Mouse (Mus musculus) left cerebral cortex, postnatal 14 days (tissue): Measurements from ENCODE around the gene Rnf208. TPM values are rescaled to one million over a fixed set of nuclear protein-coding genes. Genes with fewer than 3 reads are reported as not detected.
"Not testable (repeated sequence)": the region's sequence is repeated elsewhere in the genome, so short reads cannot be mapped to it uniquely, and the experiment has no call there.

Experiments
- DNase-seq, 2 experiments: peaks; one replicate each; pipeline ENCODE4 v3.0.0; 2021 to 2022; ENCODE audit warnings: low spot score in 2 of 2, mixed read lengths in 1 of 2
- intact Hi-C: fragments of 180-260 bp; cut with DNase I; formaldehyde crosslinking; loops from one replicate; pipeline ENCODE4 v1.15.1; 2025
- total RNA-seq, 2 experiments: library from RNA; stranded (reverse); gene quantifications; 2 replicates each; pipeline ENCODE4 v1.2.3; 2021

Rnf208 gene
- total RNA-seq, 2 experiments from 2014 or later: 220 to 242 TPM

DNA sequence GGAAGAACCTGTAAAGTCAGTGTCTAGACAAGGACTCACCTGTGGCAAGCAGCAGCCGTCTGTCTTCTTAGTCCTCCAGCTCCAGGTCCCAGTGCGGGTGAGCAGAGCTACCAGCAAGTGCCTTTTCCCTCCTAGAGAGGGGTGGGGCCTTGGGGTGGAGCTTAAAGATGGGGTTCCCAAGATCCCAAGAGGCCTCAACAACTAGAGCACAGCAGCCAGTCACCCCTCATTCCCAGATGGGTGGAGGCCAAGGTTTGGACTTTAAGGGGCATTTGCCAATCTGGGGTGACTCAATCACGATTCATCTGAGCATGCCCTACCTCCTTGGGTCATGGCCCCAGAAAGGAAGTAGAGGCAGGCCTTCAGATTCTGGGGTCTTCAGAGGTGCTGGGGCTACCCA is 2.3 kb upstream of the Rnf208 start:
- DNase-seq: no peak
- intact Hi-C loops: no loop called here

DNA sequence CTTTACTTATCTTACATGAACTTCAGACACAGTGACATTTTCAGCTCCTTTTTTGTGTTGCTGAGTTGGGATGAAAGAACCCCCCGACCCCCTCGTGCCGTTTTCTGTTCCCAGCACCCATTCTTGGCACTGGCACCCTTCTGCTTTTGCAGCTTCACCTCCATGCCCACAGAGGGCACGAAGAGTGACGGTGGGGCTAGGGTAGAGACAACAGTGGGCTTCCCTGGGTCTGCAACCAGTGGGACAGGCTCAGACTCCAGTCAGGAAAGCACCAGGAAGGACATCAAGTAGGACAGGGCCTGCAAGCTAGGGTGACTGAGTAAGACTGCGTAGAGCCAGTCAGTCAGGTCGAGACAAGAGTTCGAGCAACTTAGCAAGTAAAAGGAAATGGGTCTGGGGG is 1.7 kb upstream of the Rnf208 start:
- no peak for DNase-seq
- intact Hi-C loops: no loop called here

DNA sequence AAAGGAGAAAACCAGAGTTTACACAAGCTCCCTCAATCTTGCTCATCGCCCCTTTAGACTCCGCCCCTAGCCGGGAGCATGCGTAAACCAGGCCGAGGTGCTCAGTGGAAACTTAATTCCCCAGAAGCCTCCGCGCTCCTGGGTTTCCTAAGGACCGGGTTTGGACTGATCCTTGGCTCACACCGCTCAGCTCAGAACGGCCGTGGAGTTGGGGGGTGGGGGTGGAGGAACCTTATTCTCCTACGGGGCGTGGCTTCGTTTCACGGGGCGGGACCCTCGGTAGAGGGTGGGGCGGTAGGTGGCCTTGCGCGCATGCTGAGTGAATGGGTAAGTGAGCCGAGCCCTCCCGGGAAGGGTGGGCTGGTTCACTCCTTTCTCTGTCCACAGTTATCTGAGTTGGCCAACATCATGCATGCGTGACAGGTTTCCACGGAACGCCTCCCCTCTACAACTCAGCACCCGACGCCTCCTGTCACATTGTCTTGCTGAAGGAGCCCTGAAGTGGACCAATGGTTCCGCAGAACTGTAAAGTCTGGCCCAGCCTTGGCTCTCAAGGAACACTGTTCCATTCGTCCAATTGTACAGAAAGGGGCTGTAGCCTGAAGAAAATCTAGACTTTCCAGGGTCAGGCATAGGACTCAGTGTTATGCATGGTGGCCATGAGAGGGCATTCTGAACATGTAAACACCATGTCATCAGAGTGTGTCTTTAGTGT is 1.2 kb upstream of the Rnf208 start:
- intact Hi-C loops: no loop called here
- peak; percentile 69 to 75 for DNase-seq

DNA sequence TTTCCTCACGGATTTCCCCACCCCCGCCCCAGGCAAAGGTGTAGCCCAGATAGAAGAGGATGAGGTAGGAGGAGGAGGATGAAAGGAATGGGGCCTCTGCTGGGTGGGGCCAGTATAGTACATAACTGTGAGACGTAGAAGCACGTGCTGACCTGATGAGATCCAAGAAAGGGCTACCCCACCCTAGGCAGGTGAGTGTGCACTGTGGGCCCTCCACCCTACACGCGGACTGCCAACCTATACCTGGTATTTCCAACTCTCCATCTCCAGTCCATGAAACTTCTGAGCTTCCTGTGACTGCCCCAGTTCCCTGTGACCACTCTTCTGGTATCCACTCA is 648 bp upstream of the Rnf208 start:
- no peak for DNase-seq
- intact Hi-C loops: no loop called here

DNA sequence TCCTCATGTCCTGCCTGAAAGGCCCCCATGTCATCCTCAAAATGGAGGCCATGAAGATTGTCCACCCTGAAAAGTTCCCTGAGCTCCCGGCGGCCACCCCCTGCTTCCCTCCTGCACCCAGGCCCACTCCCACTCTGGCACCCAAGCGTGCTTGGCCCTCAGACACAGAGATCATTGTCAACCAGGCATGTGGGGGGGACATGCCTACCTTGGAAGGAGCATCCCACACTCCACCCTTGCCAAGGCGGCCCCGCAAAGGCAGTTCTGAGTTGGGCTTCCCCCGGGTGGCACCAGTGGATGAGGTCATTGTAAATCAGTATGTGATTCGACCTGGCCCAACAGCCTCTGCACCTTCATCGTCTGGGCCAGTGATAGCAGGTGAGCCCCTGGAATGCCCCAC is 1.3 kb downstream of the Rnf208 start:
- intact Hi-C loops: no loop called here

DNA sequence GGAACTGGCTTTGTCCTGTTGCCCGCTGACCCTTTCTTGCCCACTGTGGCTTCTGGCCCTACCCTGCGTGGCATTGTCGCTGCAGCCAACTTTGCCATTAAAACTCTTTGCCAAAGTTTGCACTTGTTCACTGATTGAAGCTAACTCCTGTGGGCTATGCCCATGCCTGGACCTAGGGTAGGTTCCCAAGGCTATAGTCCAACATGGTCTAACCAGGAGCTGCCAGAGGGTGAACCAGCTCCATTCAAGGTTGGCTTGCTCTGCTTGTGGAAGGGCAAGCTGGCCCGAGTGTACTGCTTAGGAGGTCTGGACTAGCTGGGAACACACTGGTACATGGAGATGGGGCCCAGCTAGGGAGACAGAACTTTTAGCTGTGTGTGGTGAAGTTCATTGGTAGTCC is 2.1 kb downstream of the Rnf208 start:
- DNase-seq: no peak
- intact Hi-C loops: no loop called here

More for the DNA sequence above, 1.3 kb downstream of the Rnf208 start:
- DNase-seq: no peak

DNA sequence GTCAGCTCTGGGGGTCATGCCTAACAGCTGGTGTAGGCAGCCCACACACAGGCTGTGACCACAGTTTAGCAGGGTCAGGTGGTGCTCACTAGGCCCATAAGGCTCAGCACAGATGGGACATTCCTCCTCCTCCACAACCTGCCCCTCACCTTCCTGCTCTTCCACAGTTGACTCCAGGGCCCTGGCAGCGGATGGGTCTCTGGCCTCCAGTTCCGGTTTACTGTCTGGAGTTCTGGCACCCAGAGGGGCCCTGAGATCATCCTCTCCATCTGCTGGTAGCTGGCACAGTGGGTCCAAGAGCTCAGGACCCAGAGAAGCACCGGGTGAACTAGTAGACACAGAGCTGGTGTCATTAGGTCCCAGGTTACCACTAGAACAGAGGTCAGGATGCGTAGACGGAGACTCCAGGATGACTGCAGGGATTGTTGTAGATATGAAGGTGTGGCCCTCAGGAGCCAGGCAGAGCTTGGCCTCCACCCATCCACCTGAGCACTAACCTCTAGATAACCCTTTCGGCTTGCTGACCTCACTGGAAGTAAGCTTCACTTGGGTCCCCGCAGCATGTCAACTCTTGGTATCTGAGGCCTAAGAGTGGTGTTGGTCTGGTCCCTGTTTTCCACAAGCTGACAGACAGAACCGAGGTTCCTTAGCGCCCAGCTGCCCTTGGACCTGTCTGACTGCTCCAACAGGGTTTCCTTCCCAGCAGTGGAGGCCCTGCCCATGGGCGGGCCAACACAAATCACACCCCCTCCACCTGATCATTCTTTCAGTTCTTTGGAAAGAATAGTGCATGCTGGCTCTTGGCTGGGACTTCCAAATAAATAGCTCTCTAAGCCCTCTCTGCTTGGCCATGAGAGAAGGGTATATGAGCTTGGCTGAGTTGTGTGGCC is 4.4 kb downstream of the Rnf208 start, which contains the start of gene AL732309.1:
AL732309.1 (minus strand) TSS at position 681 of the 890 bp plus-strand sequence.
- DNase-seq: no peak
- intact Hi-C loops: no loop called here

DNA sequence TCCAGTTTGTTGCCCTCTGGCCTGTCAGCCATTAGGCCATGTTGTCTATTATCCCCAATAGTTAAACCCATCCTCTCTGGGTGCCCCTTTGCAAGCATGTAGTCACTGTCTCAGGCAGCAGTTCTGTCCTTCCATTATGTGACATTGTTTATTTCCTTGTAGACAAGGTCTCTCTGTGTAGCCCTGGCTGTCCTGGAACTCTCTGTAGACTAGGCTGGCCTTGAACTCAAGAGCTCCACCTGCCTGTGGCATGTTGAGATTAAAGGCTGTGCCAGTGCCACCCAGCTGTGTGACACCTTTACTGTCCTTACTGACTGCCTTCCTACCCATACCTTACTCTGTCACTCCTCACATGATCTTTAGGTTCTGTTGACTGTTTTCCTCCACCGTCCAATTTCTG is 10.3 kb downstream of the Rnf208 start:
- no peak for DNase-seq
- intact Hi-C loops: no loop called here

DNA sequence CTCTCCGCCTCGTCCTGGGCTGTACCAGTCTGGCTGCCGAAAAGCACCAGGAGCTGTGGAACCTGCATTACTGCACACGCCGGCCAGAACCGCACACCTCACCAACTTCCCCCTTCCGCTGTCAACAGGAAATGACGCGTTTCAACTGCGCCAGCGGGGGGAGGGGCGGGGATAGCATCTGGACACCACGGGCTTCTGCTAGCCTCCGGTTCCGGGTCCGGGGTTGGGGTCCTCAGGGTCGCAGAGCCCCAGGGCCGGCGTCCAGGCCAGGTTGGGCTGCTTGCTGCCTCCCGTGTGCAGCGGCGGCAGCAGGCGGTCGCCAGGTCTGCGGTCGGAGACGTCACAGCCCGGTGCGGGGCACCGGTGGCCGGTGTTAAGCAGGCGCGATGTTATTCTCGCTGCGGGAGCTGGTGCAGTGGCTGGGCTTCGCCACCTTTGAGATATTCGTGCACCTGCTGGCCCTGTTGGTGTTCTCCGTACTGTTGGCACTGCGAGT is 13.3 kb downstream of the Rnf208 start, which contains the start of gene Tmem203:
Tmem203 (plus strand) TSS at position 156 of the 496 bp plus-strand sequence.
- intact Hi-C loops: loop anchor here (5.0 kb wide), 1 partner anchor 63 kb away; no protein-coding TSS in a partner anchor
- DNase-seq: peak; percentile 85 to 88

DNA sequence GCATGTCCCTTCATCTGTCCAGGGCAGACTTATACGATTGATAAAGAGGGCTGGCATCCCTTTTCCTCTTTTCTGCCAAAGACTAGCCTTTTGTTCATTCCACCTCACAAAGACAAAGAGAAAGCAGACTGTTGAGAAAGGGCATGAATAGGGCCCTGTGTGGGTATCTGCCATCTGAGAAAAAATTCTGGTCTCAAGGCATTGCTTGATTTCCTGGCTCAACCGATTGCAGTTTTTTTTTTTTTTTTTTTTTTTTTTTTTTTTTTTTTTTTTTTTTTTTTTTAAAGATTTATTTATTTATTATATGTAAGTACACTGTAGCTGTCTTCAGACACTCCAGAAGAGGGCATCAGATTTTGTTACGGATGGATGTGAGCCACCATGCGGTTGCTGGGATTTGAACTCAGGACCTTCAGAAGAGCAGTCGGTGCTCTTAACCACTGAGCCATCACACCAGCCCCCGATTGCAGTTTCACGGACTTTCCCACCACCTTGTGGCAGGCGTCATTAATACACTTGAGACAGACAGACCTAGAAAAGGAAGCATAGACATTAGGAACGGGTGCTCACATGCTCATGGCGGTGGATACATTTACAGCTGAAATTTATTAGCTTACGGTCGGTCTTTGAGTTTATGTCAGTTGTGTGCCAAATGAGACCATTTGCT is 14.5 kb downstream of the Rnf208 start:
- intact Hi-C loops: loop anchor here (5.0 kb wide), 1 partner anchor 64 kb away; no protein-coding TSS in a partner anchor
- DNase-seq: peak in 1 of 2 experiments; percentile 44

DNA sequence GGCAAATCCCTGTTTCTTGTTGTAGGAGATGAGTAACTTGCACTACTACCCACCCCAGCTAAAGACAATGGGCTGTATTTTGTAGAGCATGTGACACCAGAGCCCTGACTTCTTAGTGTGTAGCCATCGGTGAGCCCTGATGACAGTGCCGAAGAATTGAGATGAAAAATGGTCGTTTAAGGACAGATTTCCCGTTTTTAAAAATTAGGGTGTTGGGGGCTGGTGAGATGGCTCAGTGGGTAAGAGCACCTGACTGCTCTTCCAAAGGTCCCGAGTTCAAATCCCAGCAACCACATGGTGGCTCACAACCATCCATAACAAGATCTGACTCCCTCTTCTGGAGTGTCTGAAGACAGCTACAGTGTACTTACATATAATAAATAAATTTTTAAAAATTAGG is 15.2 kb downstream of the Rnf208 start:
- intact Hi-C loops: loop anchor here (5.0 kb wide), 1 partner anchor 65 kb away; no protein-coding TSS in a partner anchor
- DNase-seq: not testable (repeated sequence)

DNA sequence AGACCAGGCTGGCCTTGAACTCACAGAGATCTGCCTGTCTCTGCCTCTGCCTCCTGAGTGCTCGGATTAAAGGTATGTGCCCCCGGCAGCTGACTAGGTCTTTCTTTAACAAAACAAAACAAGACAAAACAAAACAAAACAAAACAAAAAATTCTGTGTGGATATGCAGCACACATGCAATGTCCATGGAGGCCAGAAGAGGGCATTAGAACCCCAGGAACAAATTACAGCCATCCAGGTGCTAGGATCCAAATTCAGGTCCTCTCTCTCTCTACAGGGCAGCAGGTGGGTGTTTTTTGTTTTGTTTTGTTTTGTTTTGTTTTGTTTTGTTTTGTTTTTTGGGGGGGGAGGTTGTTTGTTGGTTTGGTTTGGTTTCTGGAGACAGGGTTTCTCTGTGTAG is 16.8 kb downstream of the Rnf208 start:
- intact Hi-C loops: loop anchor here (5.0 kb wide), 1 partner anchor 67 kb away; no protein-coding TSS in a partner anchor

DNA sequence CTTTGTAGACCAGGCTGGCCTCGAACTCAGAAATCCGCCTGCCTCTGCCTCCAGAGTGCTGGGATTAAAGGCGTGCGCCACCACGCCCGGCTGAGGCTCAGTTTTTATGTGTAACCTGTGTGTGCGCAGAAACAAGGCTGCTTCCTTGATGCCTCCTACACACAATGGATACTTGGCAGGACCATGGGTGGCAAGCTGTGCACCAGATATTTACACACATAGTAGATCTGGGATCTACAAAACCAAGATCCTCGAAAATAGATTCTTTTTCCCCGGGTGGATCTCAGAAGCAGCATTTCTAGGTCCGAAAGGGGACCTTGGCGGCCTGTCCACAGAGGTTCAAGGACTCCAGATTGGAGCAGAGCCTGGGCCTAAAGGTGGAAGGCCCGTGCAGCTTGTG is 19.8 kb downstream of the Rnf208 start:
- intact Hi-C loops: no loop called here
- DNase-seq: no peak

More for the DNA sequence above, 16.8 kb downstream of the Rnf208 start:
- DNase-seq: no peak

DNA sequence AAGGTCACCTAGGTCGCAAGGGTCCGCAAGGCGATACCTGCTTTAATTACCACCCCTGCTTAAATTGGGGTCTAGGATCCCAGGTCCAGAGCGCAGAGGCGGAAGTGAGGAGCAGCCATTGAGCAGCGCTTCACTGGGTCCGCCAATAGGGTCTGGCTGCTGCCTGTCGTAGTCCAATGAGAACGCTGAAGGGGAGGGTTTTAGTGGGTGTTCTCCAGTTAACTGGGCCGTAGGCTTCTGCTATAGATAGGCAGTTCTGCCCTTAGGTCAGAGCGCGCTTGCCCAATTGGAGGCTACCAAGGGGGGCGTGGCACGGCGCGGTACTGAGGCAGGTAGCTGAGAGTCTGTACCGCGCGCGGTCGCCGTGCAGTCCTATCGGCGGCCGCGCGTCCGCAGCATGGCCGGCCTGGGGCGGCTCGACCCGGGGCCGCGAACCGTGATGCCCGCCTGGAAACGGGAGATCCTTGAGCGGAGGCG is 20.3 kb downstream of the Rnf208 start, which contains the start of gene Tprn:
Tprn (plus strand) TSS at position 328 of the 477 bp plus-strand sequence.
- peak; percentile 95 to 98 for DNase-seq

DNA sequence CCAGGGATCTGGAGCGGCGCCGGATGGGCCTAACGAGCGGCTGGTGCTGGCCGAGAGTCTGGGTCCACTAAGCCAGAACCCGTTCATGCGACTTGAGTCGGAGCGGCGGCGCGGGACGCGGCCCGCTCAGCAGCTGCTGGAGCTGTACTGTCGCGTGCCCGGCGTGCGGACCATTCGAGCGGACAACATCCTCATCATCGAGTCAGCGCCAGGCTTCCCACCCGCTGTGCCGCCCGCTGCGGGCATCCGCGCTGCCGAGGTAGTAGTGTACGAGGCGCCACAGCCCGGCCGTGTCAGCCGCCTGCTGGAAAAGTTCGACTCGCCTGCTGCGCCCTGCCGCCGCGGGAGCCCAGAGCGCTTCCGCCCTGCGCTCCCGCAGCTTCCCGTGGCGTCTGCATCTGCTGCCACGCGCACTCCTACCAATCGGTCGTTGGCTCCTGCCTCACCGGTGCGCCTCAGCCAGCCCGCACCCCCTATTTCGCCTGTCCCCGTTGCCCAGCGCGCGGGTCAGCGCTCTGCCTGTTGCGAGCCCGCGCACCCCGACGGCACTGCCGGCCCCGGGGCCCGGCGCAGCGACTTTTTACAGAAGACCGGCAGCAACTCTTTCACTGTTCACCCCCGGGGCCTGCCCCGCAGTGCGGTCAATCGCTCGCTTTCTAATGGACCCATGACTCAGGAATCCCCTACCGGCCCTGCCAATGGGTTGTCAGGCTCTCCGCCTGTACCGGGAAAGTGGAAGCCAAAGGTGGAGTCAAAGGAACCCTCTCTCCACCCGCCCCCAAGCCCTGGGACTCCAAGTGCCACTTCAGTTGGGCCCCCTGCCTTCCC is 21.0 kb downstream of the Rnf208 start:
- no peak for DNase-seq

More for the DNA sequence above, 20.3 kb downstream of the Rnf208 start, which contains the start of gene Tprn:
- intact Hi-C loops: no loop called here

DNA sequence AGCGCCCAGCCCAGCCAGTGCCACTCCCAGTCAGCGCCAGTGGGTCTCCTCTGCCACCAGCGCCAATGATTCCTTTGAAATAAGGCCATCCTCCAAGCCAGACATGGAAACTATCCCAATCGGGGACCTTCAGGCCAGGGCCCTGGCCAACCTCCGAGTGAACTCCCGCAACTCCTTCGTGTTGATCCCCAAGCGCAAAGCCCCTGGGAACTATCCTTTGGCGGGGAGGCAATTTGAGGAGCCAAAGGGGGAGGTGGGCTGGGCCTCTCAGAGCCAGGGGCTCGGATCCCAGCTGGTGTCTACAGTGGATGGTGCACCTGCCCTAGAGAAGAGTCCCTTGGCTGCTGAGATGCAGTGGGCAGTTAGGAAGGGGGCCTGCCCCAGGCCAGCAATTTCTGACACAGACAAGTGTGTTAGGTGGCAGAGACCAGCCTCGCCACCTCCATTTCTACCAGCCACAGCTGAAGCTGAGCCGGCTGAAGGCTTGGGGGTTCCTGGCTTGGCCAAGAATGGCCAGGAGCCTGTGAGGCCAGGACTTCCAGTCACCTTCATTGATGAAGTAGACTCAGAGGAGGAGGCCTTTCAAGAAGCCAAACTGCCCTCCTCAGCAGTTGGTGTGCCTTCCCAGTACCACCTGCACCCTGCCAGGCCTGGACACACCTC is 21.7 kb downstream of the Rnf208 start:
- no peak for DNase-seq
- intact Hi-C loops: no loop called here

More for the DNA sequence above, 21.0 kb downstream of the Rnf208 start:
- intact Hi-C loops: no loop called here

DNA sequence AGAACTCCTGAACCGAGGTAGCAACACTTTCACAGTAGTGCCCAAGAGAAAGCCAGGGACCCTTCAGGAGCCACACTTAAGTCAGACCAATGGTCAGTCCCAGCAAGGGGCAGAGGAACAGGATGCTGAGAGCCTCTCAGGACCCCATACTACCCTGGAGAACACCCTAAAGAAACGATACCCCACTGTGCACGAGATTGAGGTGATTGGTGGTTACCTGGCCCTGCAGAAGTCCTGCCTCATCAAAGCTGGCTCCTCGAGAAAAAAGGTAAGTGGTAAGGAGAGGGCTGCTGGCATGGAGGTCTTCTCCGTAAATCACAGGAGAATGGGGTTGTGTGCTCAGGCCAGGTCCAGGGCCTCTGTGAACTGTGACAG is 22.2 kb downstream of the Rnf208 start:
- DNase-seq: no peak

DNA sequence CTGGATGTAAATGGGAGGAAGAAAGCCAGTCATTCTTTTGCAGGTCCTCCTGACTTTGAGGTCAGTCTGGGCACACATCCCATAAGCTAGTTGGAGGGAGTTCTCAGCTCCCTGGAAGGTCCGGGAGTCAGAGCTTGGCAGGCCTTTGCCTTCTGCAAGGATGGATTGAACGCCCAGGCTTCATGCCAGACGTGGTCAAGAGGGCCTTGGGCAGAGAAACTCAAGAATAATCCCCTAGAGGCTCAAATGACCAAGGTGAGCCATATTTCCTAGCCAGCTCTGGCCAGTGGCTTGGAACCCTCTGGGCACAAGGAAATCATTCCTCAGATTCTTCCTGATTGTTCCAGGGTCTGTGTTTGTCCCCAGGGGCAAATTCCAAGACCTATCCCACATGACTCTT is 22.8 kb downstream of the Rnf208 start:
- intact Hi-C loops: no loop called here
- DNase-seq: no peak

More for the DNA sequence above, 22.2 kb downstream of the Rnf208 start:
- intact Hi-C loops: no loop called here
